ENCODE assay signal across 9 mouse cellular contexts in genomic region chr3:97159986-97160385, GRCm38 (mm10). TPM values are rescaled to one million over a fixed set of nuclear protein-coding genes. Genes with fewer than 3 reads are reported as not detected.
DNase-seq lines count a peak whose midpoint lies in the region; ATAC-seq lines count a peak whose summit lies in the region.
"Had no signal": no experiment of that assay in that cellular context is flagged by ENCODE, and none has a peak within 500 bp of the region (broad histone marks: within the 10 kb centered on the region; RNA-seq: fewer than 3 reads in every experiment).

No protein-coding gene starts in this region.

- no peaks in the 10 kb centered on the region for H3K27me3 ChIP-seq in kidney, embryonic 16.5 days (ENCODE audit: insufficient read depth, low read length)
- no peaks in the 10 kb centered on the region for H3K27me3 ChIP-seq in embryonic facial prominence, embryonic 12.5 days
- H3K27me3 ChIP-seq in hindbrain, embryonic 14.5 days (ENCODE audit: control insufficient read depth, insufficient read depth, low read length) = no peaks in the 10 kb centered on the region
- H3K27me3 ChIP-seq in midbrain, embryonic 12.5 days = no peaks in the 10 kb centered on the region

- no peaks in the 10 kb centered on the region for H3K9me3 ChIP-seq in kidney, embryonic 16.5 days (ENCODE audit: low read length)
- H3K9me3 ChIP-seq in embryonic facial prominence, embryonic 12.5 days = no peaks in the 10 kb centered on the region
- H3K9me3 ChIP-seq in hindbrain, embryonic 14.5 days (ENCODE audit: control insufficient read depth, low read length) = no peaks in the 10 kb centered on the region
- no peaks in the 10 kb centered on the region for H3K9me3 ChIP-seq in midbrain, embryonic 12.5 days

- peak overlapping the region; percentile 65; the same call in 1 of the 2 replicates for H3K4me3 ChIP-seq in kidney, embryonic 16.5 days (ENCODE audit: low read length)
- H3K4me3 ChIP-seq in embryonic facial prominence, embryonic 12.5 days = no peak overlapping the region
- H3K4me3 ChIP-seq in hindbrain, embryonic 14.5 days (replicated peaks; ENCODE audit: low read length) = no peak overlapping the region
- peak overlapping the region; percentile 80; the same call in 1 of the 2 replicates for H3K4me3 ChIP-seq in midbrain, embryonic 12.5 days

- WGBS in kidney, embryonic 16.5 days = 75% methylated on average over 2 of the region's 2 CpGs
- WGBS in embryonic facial prominence, embryonic 12.5 days = 74% methylated on average over 2 of the region's 2 CpGs
- WGBS in hindbrain, embryonic 14.5 days = 80% methylated on average over 2 of the region's 2 CpGs
- WGBS in midbrain, embryonic 12.5 days = 79% methylated on average over 2 of the region's 2 CpGs

- intact Hi-C loops in left cerebral cortex, postnatal 4 days (cut with DNase I) = no loop called here

- H3K27ac ChIP-seq in kidney, embryonic 16.5 days (ENCODE audit: low read length) = no peak overlapping the region
- no peak overlapping the region for H3K27ac ChIP-seq in embryonic facial prominence, embryonic 12.5 days
- no peak overlapping the region for H3K27ac ChIP-seq in hindbrain, embryonic 14.5 days
- H3K27ac ChIP-seq in midbrain, embryonic 12.5 days (replicated peaks) = no peak overlapping the region

- peaks cover 17% of the 10 kb centered on the region for H3K4me1 ChIP-seq in kidney, embryonic 16.5 days (ENCODE audit: insufficient read depth, low read length)
- peaks cover 10% of the 10 kb centered on the region; the same call in 1 of the 2 replicates for H3K4me1 ChIP-seq in embryonic facial prominence, embryonic 12.5 days
- peaks cover 8% of the 10 kb centered on the region for H3K4me1 ChIP-seq in hindbrain, embryonic 14.5 days (replicated peaks; ENCODE audit: control insufficient read depth, insufficient read depth, low read length)
- peaks cover 16% of the 10 kb centered on the region for H3K4me1 ChIP-seq in midbrain, embryonic 12.5 days

- ATAC-seq in kidney, embryonic 16.5 days (ENCODE audit: low FRiP score, low TSS enrichment) = no peak
- ATAC-seq in embryonic facial prominence, embryonic 12.5 days (ENCODE audit: insufficient number of reproducible peaks, insufficient read depth, low FRiP score, low TSS enrichment) = no peak
- no peak for ATAC-seq in hindbrain, embryonic 14.5 days (ENCODE audit: low FRiP score)
- ATAC-seq in midbrain, embryonic 12.5 days (ENCODE audit: low FRiP score, low read depth) = no peak

- no peak overlapping the region for H3K9ac ChIP-seq in kidney, embryonic 16.5 days (replicated peaks; ENCODE audit: low read length)
- H3K9ac ChIP-seq in embryonic facial prominence, embryonic 12.5 days = no peak overlapping the region
- H3K9ac ChIP-seq in hindbrain, embryonic 14.5 days = no peak overlapping the region
- H3K9ac ChIP-seq in midbrain, embryonic 12.5 days (replicated peaks) = no peak overlapping the region

- no peak for DNase-seq in kidney, postnatal 4 days
- DNase-seq in hindbrain, embryonic 14.5 days (ENCODE audit: low spot score) = no peak
- no peak for DNase-seq in left cerebral cortex, postnatal 4 days
- DNase-seq in layer of hippocampus, postnatal 36 days = no peak
- DNase-seq in frontal cortex, postnatal 36 days (ENCODE audit: low spot score in 2 of 2) = no peak
- DNase-seq: thymus, postnatal 4 days had no signal

- no peaks in the 10 kb centered on the region for H3K36me3 ChIP-seq in kidney, embryonic 16.5 days (ENCODE audit: insufficient read depth, low read length)
- H3K36me3 ChIP-seq in embryonic facial prominence, embryonic 12.5 days = no peaks in the 10 kb centered on the region
- no peaks in the 10 kb centered on the region for H3K36me3 ChIP-seq in hindbrain, embryonic 14.5 days (replicated peaks; ENCODE audit: control insufficient read depth, insufficient read depth)
- no peaks in the 10 kb centered on the region for H3K36me3 ChIP-seq in midbrain, embryonic 12.5 days

- peak overlapping the region; percentile 69 for H3K4me2 ChIP-seq in kidney, embryonic 16.5 days (replicated peaks; ENCODE audit: low read depth, low read length)
- H3K4me2 ChIP-seq in embryonic facial prominence, embryonic 12.5 days (replicated peaks) = peak overlapping the region; percentile 66; the same call in 1 of the 2 replicates
- H3K4me2 ChIP-seq in hindbrain, embryonic 14.5 days (replicated peaks) = peak overlapping the region; percentile 74
- H3K4me2 ChIP-seq in midbrain, embryonic 12.5 days (replicated peaks) = peak overlapping the region; percentile 87

RNA-seq across cellular contexts. Expression of gene Acp6, which starts 1.4 kb away (rescaled TPM):
- 59.8 and 60.3 TPM in 2 replicates for polyA plus RNA-seq in kidney, embryonic 16.5 days (2015; fragmentation: Nextera tagmentation; extraction: Ambion mirVana)
- polyA plus RNA-seq in embryonic facial prominence, embryonic 12.5 days (2016; fragmentation: Nextera tagmentation; extraction: Ambion mirVana) = 41.1 and 43.0 TPM in 2 replicates
- 14.1 and 16.6 TPM in 2 replicates for polyA plus RNA-seq in hindbrain, embryonic 14.5 days (2014; fragmentation: Nextera tagmentation; extraction: Ambion mirVana)
- 22.5 and 28.6 TPM in 2 replicates for polyA plus RNA-seq in midbrain, embryonic 12.5 days (2016; fragmentation: Nextera tagmentation; extraction: Ambion mirVana)
- total RNA-seq in left cerebral cortex, postnatal 4 days (2021) = 10 to 100 TPM; 15.3 to 18.8 TPM
- 10 to 100 TPM; 31.8 to 36.3 TPM for total RNA-seq in layer of hippocampus, postnatal 36 days (2021)

Comparison
In these comparisons a context has a peak if more than half of its experiments do, and no peak if none do; other contexts are left out.
1. H3K4me3 ChIP-seq: peak in kidney, embryonic 16.5 days (single experiment) and midbrain, embryonic 12.5 days (single experiment); none in embryonic facial prominence, embryonic 12.5 days (single experiment) and hindbrain, embryonic 14.5 days (single experiment).
2. Peak in every context shown above with its lines, with median percentiles within 50 percentile points of each other: H3K4me2 ChIP-seq.